Mouse (Mus musculus) T-cell, adult 2 months (primary cell): Measurements from ENCODE around the gene Rpl5.
"Not testable (repeated sequence)": the region's sequence is repeated elsewhere in the genome, so short reads cannot be mapped to it uniquely, and the experiment has no call there.

Experiments used
- DNase-seq: peaks from one replicate; pipeline ENCODE4 v3.0.0; 2022; ENCODE audit warnings: low spot score

The Rpl5 gene

DNA sequence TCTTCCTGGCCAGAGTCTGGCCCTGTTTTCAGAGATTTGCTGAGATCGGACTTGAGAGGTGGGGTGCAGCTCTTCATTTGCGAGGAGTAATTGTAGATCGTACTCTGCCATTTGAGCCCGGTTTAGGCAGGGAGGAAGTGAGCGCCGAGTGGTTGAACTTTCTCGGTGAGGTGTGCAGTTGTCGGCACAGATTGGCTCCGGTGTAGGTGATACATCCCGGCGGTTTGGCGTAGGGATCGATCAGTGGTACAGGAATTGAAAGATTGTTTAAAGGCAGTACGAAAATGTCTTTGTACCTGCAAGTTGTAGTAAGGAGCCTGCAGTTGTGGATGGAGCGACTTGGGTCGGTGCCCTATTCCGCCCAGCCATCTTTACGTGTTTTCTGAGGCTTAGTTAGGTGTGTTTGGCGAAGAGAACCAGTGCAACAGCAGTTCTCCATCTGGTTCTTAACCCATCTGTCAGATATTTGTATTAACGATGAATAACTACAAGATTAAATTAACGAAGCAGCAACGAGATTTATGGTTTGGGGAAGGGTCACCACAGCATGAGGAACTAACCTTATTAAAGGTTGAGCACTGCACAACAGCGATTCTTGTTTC lies 813 bp downstream of the Rpl5 start:
- DNase-seq: peak; percentile 69

DNA sequence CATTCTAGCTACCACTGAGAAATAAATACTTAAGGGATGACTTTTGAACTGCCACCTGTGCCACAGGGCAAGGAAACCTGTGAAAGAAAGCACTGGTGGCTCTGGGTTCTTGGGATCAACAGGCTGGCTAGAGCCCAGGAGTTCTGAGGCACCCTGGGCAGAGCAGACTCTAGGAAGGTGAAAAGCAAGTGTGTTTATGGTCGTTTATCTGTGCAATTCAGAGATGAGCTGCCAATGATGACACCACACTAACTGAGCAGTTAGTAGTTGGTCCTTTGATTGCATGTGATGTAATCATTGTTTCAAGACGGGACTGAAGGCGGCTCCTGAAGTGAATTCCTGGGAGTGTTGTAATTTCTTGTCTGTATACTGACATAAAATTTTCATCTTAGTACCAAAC lies 4.0 kb downstream of the Rpl5 start:
- no peak for DNase-seq

DNA sequence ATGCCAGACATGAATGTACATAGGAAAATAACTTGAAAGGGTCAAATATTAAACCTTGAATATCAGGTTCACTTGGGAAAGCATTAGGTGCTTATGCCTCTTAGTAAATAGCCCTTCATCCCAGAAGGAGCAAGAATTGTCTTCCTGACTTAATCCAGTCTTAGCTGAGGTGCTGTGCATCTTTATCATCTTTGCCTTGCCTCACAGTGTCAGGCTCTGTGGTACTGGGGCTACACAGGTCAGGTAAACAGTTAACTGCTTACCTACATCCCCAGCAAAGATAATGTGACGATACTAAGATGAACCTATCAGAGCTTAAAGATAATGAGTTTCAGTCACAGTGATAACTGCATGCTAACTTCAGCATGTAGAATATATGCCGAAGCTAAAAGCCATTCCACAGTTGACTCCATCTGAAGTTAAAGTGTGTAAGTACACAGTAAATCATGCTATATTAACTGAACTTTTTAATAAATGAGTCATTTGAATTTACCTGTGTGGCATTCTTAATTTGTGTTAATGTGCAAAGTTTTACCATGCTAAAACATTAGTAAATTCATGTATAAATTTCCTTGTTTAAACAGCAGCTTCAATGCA lies 8.3 kb downstream of the Rpl5 start:
- no peak for DNase-seq

DNA sequence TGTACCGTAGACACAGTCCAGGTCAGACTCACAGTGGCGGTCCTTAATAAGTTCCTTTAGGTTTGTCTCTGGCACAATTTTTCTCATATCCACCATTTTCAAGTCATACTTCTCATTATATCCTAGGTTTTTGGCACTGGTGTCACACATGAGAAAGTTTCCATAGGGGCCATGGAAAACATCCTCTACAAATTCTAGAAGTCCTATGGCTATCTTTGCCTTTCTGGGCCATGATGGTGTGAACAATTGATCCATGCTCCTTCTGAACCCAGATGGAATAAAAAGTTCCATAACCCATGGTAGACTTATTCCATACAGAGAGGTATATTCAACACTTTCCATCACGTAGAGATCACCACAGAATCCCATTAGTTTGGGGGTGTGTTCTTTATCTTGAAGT lies 9.4 kb downstream of the Rpl5 start:
- no peak for DNase-seq

DNA sequence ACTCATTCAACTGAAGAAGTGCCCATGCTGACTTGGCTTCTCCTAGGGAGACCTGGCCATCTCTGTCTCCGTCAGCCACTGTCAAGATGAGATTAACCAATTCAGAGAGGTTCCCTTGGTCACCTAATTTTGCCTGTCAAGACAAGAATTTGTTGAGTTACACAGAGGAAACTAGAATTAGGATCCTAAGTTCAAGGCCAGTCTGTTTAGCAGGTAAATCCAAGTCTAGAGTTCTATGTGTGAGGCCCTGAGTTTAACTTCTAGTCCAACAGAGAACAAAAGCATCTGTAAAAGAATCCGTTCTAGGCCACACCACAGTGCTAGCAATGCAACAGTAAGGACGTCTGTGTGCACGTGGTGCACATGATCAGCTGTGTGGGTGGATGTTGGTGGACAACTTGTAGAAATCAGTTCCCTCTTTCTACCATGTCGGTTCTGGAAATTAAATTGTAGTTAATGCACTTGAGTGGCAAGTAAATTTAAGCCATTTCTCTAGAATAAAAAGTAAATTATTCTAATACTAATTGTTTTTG lies 9.8 kb downstream of the Rpl5 start:
- no peak for DNase-seq

DNA sequence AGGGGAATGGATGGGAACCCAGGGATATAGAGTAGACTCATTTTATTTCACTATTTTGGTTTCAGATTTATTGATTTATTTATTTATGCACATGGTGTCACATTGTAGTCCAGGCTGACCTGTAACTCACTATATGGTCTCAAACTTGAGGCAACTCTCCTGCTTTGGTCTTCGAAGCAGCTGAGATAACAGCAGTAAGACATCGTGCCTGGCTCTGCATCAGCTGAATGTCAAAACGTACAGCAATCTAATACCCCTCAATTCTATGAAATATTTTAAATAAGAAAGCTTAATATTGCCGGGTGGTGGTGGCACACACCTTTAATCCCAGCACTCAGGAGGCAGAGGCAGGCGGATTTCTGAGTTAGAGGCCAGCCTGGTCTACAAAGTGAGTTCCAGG lies 10.7 kb downstream of the Rpl5 start:
- no peak for DNase-seq

DNA sequence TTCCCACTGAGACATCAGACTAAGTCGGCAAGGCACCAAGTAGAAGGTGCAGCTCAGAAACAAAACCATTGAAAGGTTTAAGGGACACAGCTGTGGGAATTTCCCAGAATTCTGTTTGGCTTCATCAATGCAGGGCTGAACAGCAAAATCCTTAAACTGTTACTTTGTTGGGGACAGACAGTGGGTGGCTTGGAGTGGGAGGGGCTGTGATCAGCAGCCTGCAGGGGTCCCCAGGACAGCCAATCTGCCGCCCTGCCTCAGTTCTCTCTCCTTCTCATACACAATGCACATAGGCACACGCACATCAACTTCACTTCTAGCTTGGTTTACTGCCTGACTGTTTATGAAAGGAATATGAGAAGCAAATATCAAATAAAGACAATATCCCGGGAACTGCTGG lies 15.0 kb downstream of the Rpl5 start:
- no peak for DNase-seq

DNA sequence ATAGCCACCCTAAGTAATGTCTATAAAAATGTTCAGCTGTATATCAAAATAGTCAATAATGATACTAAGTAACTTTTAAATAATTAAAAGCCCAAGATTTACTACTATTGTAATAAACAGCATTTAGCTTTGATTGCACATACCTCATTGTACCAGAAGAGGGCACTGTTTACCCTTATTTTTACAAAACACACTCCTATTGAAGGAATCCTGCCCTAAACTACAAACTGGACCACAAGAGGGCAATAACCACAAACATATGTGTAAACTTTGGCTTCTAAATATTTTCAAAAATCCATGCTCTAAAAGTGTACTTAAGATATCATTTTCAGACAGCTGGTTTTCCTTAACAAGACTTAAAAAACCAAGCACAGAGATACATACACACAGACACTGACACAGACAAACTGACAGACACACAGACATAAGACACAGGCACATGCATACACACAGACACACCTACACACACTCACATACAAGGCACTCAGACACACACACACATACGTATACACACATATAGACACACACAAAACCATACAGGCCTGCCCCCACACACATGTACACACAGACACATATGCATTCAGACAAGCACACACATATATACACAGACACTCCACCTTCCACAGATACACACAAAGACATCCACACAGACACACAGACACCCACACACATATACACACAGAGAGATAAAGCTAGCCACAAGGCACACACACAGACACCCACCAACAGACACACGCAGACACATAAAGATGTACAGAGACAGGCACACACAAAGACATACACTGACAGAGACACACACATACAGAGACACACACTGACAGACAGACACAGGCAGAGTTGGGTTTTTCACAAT lies 21.3 kb downstream of the Rpl5 start:
- DNase-seq: peak; percentile 72

DNA sequence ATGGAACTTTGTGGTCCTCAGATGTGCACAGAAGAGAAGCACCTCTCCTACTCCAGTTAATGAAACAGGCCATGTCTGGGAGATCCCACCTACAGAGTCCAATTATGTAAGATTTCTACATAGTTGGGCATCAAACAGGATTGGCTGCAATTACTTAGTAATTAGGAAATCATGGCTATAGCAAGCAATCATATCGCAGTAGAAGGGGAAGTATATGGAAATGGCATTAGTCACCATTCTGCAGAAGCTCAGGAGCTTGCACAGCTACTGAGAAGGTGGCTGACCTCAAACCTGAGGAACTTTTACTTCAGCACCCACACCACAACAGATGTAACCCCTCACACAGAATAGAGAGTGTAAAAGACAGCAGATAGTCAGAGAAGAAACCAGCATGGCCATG lies 22.5 kb downstream of the Rpl5 start:
- DNase-seq: no peak

DNA sequence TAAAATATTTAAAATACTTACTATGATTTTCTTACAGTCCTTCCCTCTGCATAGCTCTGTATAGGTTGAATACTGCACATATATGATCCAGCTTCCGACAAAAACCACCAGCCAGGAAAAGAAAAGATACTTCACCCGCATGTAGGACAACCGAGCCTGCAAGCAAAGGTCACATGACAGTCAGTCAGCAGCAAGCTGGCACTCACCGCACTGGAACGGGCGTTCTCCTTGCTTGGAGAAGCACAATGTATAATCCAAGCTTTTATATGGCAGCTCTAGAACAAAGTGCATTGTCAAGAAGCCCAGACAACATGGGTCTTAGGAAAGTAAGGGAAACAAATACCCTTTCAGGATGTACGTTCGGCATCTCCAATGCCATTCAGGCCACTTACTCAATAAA lies 24.3 kb downstream of the Rpl5 start:
- DNase-seq: no peak

DNA sequence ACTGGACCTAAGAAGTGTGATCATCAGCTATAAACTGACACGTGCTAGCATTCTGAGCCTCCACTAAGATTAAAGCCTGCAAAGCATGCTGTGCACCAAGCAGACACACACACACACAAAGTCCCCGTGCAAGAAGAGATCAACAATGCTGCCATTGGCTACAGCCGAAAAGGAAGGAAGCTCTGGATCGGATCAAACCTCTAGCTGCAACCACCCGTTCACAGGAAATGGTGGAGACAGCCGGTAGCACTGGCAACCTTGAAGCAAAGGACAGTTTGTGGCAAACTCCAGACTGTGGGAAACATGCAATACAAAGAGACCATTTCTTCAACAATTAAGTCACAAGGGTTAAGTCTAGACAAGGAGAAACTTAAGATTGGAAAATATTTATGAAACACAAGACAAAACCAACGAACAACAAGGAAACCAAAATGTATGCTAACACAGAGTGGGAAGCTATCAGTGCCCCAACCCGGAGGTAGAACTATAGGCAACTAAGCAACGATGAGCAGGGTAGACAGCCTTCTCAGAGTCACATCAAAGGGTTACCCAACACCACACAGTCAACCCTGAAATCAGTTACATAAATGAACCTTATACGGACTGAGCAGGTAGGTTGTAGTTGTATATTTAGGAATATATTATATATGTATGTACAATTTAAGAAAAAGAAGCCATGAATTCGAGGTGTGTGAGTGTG lies 26.4 kb downstream of the Rpl5 start:
- DNase-seq: peak; percentile 82

DNA sequence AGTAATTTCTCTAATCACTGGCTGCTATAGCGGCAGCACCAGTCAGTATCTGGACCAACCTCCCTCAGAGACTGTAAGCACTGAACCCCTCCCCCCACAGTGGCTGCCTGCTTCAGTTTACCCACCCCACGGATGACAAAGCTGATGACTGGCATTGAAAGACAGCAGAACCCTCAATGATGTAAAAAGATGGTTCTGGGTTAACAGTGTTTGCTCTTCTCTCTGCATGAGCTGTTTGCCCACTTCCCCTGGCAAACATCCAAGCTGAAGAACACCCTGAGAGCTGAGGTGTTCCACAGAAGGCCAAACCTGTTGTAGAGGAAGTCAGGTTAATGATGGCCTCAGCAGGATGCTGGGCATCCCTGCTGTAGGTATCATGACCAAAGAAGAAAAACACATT lies 32.3 kb downstream of the Rpl5 start:
- DNase-seq: peak; percentile 80

DNA sequence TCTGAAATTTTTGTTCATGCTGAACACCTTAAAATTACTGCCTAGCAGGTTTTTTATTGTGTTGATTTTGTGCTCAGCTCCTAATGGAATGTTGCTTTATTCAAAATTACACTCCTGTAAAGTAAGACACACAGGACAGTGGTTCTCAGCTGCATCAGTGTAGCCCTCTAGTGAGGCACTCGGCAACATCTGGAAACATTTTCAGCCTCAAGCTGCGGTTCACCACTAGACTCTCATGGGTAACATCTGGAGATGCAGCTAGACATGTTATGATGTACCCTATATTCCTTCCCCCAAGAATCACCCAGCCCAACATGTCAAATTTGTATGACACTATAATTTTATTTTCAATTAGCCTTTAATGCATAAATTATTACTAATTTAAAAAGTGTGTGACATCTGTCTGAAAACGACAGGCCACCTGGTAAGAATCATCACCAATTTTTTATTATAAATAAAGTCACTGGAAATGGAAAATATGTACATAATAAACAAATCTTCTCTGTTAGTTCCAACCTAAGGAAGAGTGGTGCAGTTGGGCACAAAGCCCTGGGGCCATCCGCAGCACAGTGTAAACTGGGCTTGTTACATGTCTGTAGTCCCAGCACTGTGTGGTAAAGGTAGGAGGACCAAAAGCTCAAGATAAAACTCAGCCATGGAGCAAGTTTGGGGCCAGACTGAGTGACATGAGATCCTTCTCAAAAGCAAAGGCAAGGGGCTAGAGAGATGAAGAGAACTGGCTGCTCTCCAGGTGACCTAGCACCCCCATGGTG lies 33.1 kb downstream of the Rpl5 start:
- DNase-seq: peak; percentile 65

DNA sequence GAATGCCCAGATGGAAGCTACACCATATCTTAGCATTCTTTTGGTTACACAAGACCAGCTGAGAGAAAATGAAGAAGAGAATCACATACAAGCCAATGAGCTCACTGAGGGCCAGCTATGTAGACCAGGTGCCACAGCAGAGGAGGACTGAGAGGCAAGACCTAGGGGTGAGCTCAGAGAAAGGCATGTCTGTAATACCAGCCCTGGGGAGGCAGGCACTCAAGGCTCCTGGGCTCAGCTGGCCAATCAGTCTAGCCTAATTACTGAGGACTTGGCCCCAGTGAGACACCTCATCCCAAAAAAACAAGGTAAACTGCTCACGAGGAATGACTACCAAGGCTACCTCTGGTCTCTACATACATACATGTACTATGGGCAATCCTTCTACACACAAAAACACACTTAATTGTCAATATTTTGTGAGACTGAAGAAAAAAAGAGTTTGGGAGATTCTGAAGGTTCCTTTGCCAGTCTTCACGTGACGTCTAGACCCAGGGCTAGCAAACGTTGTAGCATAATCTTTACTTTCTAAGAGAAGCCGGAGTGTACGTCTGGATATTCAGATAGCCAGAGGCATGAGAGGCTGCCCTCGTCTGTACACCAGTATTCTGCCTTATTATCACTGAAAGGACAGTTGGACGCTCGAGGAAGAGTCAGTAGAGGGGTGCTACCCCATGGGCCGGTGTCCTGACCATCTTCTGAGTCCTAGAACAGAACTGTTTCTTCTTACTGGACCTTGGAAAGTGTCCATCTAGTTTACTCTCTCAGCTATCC lies 34.7 kb downstream of the Rpl5 start:
- no peak for DNase-seq

DNA sequence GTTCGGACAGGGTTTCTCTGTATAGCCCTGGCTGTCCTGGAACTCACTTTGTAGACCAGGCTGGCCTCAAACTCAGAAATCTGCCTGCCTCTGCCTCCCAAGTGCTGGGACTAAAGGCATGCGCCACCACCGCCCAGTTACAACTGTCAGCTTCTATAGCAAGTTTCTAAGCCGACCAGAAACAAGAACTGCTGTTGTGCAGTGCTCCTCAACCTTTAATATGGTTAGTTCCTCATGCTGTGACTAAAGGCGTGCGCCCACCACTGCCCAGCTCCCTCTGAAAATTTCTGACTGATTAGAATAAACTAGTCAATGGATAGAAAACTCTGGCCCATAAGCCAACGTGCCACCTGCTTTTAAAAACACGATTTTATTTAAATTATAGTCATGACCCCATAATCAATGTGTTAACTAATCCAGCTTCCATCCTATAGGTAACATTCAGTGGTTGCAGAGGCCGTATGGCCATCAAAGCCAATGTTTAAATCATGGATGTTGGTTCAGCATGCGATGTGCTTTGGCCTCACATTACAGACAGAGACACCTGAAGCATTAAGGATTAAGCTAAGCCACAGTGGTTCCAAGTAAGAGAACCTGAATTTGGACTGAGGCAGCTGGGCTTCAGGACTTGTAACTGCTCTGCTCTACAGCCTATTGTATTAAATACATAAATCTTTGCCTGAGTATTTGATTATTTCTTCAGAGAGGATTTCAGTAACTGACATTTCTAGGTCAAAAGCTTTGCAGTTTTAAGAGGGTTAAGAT lies 36.5 kb downstream of the Rpl5 start:
- no peak for DNase-seq

DNA sequence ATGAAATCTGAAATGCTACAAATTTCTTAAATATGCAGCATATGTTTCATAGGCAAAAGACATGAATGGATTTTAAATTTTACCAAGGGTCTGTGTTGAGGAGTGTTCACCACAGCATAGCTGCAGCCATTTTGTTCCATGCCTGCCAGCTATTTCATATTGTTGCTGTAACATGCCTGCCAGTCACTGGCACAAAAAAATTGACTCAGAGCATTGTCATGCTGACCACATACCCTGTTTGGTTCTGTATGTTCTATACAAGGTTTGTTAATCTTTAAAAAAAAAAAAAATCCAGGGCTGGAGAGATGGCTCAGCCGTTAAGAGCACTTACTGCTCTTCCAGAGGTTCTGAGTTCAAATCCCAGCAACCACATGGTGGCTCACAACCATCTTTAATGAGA lies 38.2 kb downstream of the Rpl5 start:
- DNase-seq: not testable (repeated sequence)

DNA sequence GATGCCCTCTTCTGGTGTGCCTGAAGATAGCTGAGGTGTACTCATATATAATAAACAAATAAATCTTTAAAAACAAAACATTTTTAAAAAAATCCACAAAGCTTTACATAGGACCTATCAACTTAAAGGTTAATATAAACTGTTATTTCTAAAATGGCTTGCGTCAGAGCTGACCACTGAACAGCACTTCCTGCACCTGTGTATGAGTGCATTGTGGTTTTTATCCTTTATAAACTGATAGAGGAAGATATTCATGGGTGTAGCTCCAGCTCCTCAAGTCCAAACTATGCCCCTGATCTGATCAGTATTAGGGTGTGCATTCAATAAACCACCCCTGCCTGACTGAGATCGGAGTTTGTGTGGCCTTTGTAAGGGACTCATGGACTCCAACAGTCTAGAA lies 38.6 kb downstream of the Rpl5 start:
- no peak for DNase-seq

DNA sequence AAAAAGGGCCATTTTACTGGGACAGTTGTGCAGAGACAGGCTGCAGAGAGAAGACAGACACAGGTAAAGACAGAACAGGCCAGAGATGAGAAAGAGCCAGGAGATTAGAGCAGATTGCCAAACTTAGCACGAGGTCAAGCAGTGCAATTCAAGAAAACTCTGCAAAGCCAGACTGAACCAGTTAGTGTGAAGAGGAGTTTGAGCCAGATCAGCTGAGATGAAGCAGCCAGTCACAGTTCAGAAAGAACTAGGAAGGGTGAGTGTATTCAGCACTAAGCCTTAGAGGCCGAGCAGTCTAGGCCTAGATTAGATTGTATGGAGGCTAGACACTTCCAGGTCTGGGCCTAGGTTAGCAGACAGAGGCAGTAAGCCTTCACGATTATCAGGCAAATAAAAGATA lies 39.4 kb downstream of the Rpl5 start:
- no peak for DNase-seq

DNA sequence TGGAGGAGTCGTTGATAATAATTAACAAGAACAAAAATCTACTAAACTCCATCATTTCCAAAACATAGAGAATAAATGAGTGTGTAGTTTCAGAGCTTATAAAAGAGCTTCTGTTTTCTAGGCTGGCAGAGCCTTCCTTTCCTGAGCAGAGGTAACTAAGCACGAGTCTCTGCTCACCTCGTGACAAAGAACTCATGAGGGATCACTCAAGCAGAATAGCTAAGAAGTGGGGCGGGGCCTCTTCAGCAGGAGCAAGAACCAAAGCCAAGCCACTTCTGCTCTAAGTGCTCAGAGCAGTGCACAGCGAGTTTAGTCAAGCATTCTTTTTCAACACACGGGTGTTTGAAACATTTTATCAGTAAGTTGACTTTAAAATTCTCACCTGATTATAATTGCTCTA lies 40.9 kb downstream of the Rpl5 start:
- DNase-seq: peak; percentile 53

DNA sequence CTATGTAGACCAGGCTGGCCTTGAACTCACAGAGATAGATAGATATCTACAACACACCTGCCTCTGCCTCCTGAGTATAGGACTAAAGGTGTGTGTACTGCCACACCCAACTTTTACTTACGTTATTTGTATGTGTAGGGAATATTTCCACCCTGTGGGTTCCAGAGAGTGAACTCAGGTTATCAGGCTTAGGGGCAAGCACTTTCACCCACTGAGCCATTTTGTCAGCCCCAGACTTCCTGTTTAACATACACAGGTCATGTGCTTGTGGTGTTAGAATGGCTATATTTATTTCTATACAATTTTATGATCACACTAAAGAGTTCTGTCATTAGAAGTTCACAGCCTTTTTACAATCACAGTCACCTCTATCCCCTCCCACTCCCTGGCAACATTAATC lies 42.6 kb downstream of the Rpl5 start:
- no peak for DNase-seq
